Mouse (Mus musculus): ENCODE data around the gene B3gntl1.

Gene B3gntl1

DNA sequence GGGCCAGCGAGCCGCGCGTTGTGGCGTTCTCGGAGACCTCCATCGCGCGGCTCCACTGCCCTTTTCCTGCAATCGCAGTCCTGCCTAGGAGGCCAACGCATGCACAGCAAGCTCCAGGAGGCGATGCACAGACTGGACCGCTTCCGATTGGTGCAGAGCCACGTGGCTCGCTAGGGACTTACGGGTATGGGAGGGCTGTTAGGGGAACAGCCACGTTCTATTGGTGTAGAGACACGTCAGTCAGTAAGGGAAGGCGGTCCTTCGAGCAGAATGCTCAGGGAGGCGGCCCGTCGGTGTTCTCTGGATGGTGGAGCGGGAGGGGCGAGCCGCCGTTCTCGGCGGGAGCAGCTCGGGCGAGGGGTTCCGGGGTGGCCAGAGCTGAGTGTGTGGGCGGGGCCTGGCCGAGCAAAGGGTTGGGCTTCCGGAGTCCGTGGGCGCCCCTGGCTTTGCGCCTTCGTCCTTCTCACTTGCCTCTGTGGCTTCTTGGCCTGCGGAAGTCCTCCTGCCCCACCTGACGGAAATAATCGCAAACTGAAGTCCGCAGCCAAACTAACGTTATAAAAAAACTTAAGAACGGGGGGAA lies at the start of gene B3gntl1:
TSS of gene B3gntl1 (minus strand) at position 164 of the 583 bp plus-strand sequence.
- DNase-seq = peak; percentile 99

GRCm38 (mm10) chr11:121722434-121722833 lies 49.5 kb upstream of the B3gntl1 start:
- no peak for DNase-seq

GRCm38 (mm10) chr11:121720752-121721151 lies 47.8 kb upstream of the B3gntl1 start:
- no peak for DNase-seq

GRCm38 (mm10) chr11:121717724-121718123 lies 44.8 kb upstream of the B3gntl1 start:
- DNase-seq = no peak

DNA sequence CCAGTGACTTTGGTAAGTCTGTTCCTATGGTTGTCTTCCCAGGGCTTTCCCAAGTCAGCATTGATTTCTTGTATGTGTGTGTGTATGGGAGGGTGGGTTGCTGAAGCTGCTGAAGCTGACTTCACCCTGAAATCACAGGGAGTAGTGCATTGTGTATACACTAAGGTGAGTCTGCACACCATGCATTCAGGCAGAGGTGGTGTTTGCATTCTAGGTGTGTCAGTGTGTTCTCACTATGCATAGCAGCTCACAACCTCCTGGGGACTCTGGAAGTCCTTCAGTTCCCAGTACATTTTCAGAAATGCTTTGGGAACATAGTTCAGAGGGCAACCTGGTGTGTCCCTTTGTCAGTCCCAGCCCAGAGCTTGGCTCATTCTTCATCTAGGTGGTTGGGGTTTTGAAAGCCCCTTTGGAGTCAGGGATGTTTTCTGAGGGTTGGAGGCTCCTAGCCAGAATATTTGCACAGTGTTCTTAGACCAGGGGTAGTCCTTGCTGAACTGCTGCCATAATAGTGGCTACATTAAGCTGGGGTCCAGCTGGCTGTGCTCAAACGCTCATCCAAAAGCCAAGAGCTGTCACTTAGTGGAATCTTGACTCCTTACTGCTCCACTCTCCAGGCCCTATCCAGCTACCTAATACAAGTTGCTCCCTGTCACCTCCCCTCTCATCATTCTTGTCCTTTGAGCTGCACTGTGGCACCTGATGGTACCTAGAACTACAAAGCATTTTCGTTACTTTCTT lies 42.0 kb upstream of the B3gntl1 start:
- no peak for DNase-seq

DNA sequence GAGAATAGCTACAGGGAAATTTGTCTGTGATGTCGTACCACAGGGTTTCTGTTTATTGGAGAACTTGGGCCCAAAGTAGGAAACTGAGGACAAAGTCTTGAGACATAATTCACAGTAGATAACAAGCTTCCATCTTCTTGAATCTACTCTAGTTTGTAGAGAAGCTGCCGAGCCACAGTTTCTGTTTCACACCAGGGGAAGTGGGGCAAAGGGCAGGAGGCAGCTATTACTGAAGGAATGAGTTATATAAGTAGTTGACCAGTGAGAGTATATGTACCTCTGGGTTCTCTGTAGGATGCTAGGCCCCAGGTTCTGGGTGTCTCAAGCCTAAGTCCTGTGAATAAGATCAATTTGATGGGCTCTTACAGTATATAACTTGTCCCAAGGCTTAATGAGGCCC lies 40.6 kb upstream of the B3gntl1 start:
- DNase-seq = peak in 1 of 2 experiments; percentile 69

DNA sequence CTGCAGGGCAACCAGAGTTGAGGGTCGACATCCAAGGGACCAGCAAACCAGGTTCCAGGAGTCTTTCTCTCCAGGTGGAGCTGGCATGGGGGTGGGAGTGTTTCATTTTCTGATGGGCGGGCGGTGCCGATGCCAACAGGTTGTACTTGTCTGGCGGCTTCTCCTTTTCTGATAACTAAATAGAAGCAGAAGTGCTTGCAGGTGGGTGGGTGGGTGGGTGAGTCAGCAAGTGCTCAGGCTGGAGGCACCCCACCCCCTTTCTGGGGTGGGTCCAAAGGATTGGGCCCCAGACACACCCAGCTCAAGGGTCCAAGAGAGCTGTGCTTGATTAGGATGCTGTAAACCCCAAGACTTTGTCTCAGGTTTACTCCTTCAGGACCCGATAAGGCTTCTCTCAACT lies 40.0 kb upstream of the B3gntl1 start:
- no peak for DNase-seq

GRCm38 (mm10) chr11:121710245-121710644 lies 37.3 kb upstream of the B3gntl1 start:
- no peak for DNase-seq

- no peak for DNase-seq
These were observed 36.3 kb upstream of the B3gntl1 start for GRCm38 (mm10) chr11:121709278-121709677.

DNA sequence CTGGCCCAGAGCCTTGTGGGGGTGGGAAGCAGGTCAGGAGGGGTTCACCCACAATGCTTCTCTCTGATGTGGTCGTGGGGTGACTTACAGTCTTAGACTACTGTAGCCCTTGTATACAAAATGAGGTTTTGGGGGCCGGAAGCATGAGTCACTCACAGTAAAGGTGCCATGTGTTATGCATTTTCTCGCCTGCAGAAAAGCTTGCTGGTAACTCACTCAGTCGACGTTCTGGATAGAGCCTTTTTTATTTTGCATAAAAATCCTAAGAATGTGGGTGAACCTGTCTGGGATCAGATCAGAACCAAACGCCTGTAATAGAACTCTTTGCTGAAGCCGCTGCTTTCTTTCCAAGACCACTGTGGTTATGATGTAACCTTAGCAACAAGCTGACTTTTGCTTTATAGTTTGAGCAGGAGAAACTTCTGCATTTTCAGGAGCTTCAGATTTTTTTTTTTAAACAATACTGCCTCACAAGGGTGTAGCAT lies 33.6 kb upstream of the B3gntl1 start:
- no peak for DNase-seq

DNA sequence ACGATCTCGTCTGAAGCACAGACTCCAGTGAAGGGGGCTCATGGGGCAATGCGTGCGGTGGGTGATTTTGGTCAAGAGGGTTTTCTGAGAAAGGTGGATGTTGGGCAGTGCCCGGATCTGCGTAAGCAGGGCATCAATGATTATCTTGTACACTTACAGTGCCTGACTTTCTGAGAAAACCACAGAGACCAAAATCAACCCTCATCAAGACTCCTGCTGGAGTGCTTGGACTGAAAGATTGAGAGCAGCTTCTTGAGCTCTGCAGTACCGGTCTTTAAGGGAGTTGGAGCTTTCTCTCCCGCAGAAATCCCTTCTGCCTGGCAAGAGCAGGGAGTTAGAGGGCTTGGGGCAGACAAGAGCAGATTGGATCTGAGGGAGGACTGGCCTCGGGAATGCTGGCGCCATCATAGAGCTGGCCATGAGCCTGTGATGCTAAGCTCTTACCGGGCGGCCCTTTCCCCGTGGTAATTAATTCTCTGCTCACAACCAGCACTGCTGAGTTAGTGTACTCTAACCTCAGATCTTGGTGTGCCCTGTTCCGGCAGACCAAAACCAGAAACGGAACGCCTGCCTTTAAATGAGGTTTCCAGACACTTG lies 30.8 kb upstream of the B3gntl1 start:
- DNase-seq = peak; percentile 49 to 71

GRCm38 (mm10) chr11:121702895-121703618 lies 30.1 kb upstream of the B3gntl1 start:
- DNase-seq = peak; percentile 81 to 90

DNA sequence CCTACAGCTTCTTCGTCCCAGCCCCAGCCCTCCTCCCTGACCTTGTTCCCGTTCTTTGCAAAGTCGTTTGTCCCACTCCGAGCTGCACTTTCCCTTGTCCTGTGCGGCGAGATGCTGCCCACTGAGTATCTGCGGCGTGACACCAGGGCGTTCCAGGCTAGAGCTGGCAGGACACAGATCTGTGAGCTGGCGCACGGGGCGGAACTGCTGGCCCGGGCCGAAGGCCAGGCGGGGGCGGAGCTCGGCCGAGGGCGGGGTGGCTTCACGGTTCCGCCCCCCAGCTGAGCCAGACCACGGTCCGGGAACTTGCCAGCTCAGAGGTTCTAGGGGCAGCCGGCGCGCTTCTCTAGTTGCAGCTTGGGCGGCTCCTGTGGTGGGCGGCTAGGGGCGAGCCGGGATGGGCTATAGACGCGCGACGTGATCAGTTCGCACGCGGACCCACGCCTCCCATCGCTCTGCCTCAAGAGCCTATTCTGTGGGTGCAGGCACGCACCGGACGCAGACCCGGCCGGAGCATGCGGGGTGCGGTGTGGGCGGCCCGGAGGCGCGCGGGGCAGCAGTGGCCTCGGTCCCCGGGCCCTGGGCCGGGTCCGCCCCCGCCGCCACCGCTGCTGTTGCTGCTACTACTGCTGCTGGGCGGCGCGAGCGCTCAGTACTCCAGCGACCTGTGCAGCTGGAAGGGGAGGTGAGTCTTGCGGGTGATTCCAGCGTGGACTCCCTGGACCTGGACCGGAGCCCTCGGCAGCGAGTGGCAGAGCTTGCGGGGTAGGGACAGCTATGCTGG lies 29.4 kb upstream of the B3gntl1 start:
- peak; percentile 95 to 97 for DNase-seq

DNA sequence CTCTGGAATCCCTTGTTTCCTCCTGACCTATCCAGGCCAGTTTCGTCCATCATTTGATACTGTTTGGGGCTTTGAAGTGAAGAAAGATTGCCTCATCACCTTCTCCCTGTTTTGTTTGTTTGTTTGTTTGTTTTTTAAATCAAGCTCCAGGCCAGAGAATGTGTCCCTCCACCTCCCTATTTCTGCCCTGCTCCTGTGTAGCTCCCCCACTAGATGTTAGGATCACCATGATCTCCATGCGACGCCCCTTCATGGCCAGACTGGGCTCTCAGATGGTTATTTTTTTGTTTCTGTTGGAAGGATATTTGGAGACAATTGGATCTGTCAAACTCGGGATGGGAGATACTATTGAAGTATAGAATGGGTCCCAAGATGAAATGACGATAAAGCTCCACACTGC lies 28.3 kb upstream of the B3gntl1 start, which contains the start of gene Metrnl:
TSS of gene Metrnl (plus strand) at position 301 of the 400 bp plus-strand sequence.
- DNase-seq = no peak

DNA sequence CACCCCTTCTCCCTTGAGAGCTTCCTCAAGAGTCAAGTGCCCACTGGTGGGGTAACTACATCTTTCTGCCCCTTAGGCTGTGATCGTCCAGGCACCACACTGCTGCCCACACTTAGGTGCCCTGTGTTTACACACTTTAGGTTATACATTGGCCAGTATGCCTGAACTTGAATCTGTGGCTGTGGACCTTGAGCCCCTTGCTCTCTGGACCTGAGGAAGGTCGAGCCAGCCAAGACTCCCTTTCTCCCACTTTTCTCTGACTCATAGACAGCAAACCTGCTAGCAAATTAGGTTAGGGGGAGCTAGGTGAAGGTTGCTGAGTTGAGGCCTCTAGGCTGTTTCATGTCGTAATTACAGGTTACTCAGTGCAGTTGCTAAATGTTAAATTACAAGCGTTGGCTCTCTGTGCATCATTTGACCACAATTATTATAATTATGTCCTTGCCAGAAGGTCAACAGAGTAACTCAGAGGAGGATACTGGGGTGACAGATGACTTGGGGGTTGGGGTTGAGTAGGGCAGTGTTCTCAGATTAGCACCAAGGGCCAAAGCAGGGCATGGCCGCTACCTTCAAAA lies 25.5 kb upstream of the B3gntl1 start:
- peak; percentile 40 to 78 for DNase-seq

DNA sequence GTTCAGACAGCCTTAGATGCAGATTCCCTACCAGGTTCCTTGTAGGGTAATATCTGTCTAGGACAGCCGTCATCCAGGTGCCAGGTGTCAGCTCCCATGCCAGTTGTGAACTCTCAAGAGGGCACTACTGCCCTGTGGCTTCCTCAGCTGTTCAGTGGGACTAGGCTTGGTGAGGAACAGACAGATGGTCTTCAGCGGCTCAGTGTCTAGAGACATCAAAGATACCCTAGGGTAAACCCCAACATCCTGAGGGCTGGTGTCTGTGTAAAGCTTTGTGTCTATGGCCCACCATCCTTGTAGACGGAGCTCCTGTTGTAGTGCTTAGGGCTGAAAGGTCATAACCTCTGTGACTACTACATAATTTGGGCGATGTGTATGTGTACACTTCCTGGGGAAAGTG lies 24.3 kb upstream of the B3gntl1 start:
- no peak for DNase-seq

DNA sequence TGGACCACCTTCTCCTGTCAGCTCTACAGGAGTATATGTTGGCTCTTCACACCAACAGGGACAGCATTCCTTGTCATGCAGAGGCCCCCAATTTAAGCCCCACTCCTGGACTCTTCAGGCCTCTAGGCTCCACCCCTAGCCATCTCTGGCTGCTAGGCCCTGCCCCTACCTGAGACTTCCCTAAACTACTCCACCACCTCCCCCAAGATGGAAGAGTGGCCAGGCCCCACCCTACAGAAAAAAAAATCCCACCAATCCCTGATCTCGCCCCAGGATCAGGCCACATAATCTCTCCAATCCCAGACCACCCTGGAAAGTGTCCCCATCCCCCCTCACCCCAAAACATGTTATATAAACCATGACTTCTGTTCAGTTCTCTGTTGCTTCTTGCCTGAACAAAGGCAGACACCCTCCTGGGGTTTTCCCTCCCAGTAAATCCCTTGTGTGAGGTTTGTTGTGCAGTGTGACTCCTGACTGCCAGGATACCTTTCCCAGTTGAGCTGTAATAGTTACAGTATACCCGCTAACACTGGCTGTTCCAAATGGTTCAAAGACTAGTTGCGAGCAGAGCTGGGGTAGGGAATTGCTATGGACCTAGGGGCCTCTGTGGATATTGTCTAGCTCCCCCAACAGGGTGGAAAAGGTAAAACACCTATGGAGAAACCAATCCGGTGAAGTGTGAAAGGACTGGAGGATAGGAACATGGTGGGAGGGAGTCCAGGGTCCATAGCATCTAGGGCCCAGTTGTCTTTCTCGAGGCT lies 22.5 kb upstream of the B3gntl1 start:
- DNase-seq = no peak

DNA sequence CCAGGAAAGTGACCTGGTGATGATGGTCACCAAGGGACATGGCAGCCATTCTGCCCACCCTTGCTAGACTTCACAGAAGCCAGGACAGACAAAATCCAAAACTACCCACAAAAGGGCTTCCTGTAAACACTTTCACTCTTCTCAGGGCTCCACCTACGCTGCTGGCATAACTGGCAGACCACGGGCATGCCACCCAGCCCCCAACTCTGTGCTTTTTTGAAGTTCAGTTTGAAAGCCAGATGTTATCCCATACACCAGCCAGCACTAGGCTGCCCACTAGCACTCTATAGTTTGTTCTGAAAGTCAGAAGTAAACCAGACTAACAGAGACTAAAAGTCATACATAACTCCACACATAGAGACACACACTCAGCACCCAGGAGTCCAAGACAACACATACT lies 15.1 kb upstream of the B3gntl1 start:
- DNase-seq = no peak

- peak; percentile 51 to 80 for DNase-seq
These were observed 13.7 kb upstream of the B3gntl1 start for GRCm38 (mm10) chr11:121686674-121687073.

- DNase-seq = no peak
These were observed 13.1 kb upstream of the B3gntl1 start for GRCm38 (mm10) chr11:121686091-121686490.

- DNase-seq = peak; percentile 46 to 76
These were observed 12.6 kb upstream of the B3gntl1 start for GRCm38 (mm10) chr11:121685491-121686001.

Measured in kidney, postnatal 25 days (tissue).